Mouse (Mus musculus): Measurements from ENCODE around the gene Il1a. TPM values are rescaled to one million over a fixed set of nuclear protein-coding genes. Genes with fewer than 3 reads are reported as not detected.

The Il1a gene
- polyA plus RNA-seq, 1 experiment from 2014 or later = not detected

DNA sequence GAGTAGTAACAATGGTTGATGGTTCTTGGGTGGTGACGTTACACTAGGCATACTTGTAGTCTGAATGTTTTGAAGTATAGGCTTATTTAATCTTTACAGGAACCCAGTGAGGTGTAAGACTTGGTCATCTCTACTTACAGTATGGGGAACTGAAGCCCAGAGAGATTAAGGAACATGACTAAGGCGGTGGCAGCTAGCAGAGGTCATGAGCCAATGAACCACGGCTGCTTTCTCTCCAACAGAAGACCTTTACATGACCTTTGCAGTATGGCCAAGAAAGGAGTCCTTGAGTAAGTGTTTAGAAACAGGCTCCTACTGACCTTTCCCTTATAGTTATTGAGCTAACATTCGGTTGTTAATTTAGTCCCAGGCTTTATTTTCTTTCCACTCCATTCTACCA lies 3.8 kb downstream of the Il1a start:
- H3K9me3 ChIP-seq = no peaks in the 10 kb centered on the region
- H3K4me1 ChIP-seq = no peaks in the 10 kb centered on the region
- no peak for ATAC-seq (ENCODE audit: insufficient number of reproducible peaks, insufficient read depth, low FRiP score, low TSS enrichment, low read depth)
- WGBS = 69% methylated on average over 4 of the region's 4 CpGs
- H3K36me3 ChIP-seq = no peaks in the 10 kb centered on the region
- H3K27ac ChIP-seq = no peak overlapping the region
- H3K4me2 ChIP-seq = no peak overlapping the region
- no peak overlapping the region for H3K4me3 ChIP-seq
- no peak overlapping the region for H3K9ac ChIP-seq
- no peaks in the 10 kb centered on the region for H3K27me3 ChIP-seq

DNA sequence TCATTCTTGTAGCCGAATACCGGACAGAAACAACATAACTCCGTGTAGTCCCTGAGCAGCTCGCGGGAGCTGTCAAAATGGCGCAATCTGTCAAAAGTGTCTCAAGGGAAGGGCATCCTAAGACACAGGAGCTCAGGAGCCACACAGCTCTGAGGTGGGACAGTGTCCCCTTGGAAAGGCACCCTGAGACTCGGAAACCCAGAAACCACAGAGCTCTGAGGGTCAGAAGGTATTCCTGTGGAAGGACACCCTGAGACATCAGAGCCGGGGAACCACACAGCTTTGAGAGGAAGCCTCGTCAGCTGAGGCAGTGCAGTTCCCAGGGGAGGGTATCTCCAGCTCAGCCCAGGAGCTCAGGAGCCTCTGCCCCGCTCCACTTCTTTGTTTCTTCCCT lies 12.2 kb downstream of the Il1a start:
- Histone ChIP-seq H3K27me3 (no peaks in the 10 kb centered on the region), H3K9me3 (no peaks in the 10 kb centered on the region), H3K4me1 (peaks cover 19% of the 10 kb centered on the region), H3K36me3 (peaks cover 10% of the 10 kb centered on the region), H3K4me2 (peak overlapping the region; percentile 76), H3K9ac (peak overlapping the region; percentile 80), H3K27ac (peak overlapping the region; percentile 90), H3K4me3 (peak overlapping the region; percentile 90)
- WGBS = 3% methylated on average over 10 of the region's 10 CpGs
- ATAC-seq (ENCODE audit: insufficient number of reproducible peaks, insufficient read depth, low FRiP score, low TSS enrichment, low read depth) = peak; percentile 28; the same call in 1 of the 2 replicates

DNA sequence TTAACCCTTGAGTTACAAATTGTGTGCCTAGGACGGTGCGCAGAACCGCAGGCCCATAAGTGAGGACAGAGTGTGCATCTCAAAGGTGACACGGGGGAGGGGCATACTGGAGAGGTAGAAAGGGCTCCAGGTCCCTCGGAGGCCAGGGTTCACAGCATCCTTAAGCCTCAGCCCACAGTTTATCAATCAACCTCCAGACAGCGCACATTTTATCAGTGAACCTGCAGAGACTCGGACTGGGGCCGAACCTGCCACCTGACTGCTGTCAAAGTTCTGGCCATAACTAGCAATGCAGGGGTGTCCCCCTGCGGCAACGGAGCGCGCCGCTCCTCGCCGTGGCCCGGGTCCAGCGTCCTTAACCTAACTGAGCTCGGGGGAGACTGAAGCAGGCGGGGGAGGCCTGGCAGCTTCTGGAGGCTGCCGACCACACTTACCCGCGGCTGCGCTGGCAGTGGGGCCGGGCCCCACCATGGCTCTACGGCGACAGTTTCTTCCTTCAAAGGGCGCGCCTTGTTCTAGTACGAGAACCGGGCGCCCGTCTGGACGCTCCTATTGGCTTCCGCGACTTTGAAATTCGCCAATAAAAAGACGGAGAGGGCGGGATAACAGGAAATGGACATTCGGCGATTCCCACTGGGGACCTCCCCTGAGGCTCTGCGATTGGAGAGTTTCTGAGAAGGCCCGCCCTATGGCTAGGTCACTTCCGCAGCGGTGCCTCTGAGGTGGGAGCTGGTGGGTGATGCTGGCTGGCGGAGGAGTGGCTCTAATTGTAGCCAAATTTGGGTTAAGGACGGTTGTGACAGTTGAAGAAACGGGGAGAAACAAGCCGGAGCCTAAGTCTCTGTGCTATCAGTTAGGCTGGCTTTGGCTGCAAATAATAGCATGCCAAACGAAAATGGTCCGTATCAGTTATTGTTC lies 12.8 kb downstream of the Il1a start, which contains the start of gene Ckap2l:
TSS of gene Ckap2l (minus strand) at position 542 of the 918 bp plus-strand sequence.
- Histone ChIP-seq H3K4me1 (peaks cover 19% of the 10 kb centered on the region), H3K9ac (peak within 1 kb of the TSS; percentile 89), H3K27me3 (no peaks in the 10 kb centered on the region), H3K4me2 (peak within 1 kb of the TSS; percentile 76), H3K4me3 (peak within 1 kb of the TSS; percentile 90), H3K9me3 (no peaks in the 10 kb centered on the region), H3K27ac (peak within 1 kb of the TSS; percentile 90), H3K36me3 (peaks cover 10% of the 10 kb centered on the region)
- under 1% methylated on average over 50 of the region's 50 CpGs for WGBS
- peak; percentile 99 for ATAC-seq (ENCODE audit: insufficient number of reproducible peaks, insufficient read depth, low FRiP score, low TSS enrichment, low read depth)

DNA sequence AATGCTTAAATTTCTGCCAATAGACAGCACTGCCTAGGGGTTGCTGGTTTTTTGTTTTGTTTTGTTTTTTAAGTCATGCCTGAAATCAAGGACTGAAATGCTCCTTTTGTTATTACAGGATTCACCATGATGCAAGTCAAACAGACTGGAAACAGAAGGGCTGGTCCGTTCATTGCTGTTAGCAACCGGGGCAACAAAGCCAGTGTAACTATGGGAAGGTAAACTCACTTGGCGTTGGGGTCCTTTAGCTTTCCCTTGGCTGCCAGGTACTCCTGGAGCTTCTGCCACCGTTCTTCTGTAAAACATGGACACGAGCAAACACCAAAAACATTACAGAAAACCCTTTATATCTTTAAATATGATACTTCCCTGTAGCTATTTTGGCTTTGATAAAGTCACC lies 13.7 kb downstream of the Il1a start:
- Histone ChIP-seq H3K36me3 (peaks cover 13% of the 10 kb centered on the region), H3K27me3 (no peaks in the 10 kb centered on the region), H3K9me3 (no peaks in the 10 kb centered on the region), H3K4me2 (peak overlapping the region; percentile 76), H3K4me1 (peaks cover 19% of the 10 kb centered on the region), H3K27ac (no peak overlapping the region), H3K9ac (peak overlapping the region; percentile 89), H3K4me3 (peak overlapping the region; percentile 90)
- 66% methylated on average over 5 of the region's 5 CpGs for WGBS
- ATAC-seq (ENCODE audit: insufficient number of reproducible peaks, insufficient read depth, low FRiP score, low TSS enrichment, low read depth) = no peak

DNA sequence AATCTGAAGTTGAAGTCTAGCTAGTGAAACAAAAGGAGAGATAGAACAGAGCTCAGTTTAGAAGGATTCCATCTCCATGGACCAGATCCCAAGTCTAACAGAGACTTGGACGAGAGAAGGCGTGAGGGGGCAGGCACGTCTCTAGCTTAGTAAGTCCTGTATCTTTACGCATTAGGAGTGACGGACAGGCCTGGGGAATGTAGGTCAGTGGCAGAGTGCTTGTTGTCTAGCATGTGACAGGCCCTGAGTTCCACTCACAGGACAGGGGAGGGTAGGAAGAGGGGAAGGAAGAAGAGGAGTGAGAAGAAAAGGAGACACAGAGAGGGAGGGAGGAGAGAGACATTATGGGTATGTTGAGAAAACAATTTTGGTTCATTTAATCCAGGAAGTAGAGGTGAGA lies 14.7 kb downstream of the Il1a start:
- WGBS = 91% methylated on average over 5 of the region's 5 CpGs

DNA sequence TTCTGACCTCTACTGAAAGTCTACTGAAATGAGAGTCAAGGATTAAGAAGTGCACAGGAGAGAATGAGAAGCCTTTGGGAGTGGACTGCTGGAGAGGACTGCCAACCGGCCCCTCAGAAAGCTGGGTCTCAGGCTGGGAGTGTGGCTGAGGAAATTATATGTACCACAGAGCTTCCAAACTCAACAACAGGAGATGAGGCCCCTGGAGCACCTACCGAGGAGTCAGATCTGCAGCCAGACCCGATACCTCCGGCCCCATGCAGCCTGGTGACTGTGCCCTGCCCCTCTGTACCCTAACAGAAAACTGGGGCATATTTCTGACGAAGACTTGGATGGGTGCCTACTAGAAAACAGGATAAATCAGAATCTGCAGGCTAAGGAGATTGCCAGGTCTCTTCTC lies 35.9 kb downstream of the Il1a start:
- Histone ChIP-seq H3K4me1 (no peaks in the 10 kb centered on the region), H3K27me3 (no peaks in the 10 kb centered on the region), H3K4me2 (no peak overlapping the region), H3K9ac (no peak overlapping the region), H3K27ac (no peak overlapping the region), H3K36me3 (peaks cover 76% of the 10 kb centered on the region), H3K4me3 (no peak overlapping the region), H3K9me3 (no peaks in the 10 kb centered on the region)
- no peak for ATAC-seq (ENCODE audit: insufficient number of reproducible peaks, insufficient read depth, low FRiP score, low TSS enrichment, low read depth)
- 97% methylated on average over 5 of the region's 5 CpGs for WGBS

More for the DNA sequence above, 14.7 kb downstream of the Il1a start:
- no peaks in the 10 kb centered on the region for H3K27me3 ChIP-seq
- no peak overlapping the region for H3K4me3 ChIP-seq
- H3K27ac ChIP-seq = no peak overlapping the region
- H3K36me3 ChIP-seq = peaks cover 18% of the 10 kb centered on the region
- ATAC-seq (ENCODE audit: insufficient number of reproducible peaks, insufficient read depth, low FRiP score, low TSS enrichment, low read depth) = no peak
- peak overlapping the region; percentile 89; the same call in 1 of the 2 replicates for H3K9ac ChIP-seq
- no peaks in the 10 kb centered on the region for H3K9me3 ChIP-seq
- H3K4me2 ChIP-seq = peak overlapping the region; percentile 76
- H3K4me1 ChIP-seq = peaks cover 19% of the 10 kb centered on the region

DNA sequence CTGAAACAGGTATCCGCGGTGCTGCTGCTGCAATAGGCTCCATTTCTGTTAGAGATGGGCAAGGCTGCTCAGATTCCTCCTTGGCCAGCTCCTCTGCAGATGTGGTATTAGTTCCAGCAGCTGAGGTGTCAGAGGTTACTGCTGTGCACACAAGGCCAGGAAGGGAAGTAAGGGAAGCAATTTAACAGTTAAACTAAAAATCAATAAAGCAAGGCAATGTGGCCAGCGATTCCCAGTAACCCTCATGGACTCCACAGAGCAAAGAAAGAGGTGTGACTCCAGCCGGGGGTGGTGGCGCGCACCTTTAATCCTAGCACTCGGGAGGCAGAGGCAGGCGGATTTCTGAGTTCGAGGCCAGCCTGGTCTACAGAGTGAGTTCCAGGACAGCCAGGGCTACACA lies 39.2 kb downstream of the Il1a start:
- H3K9ac ChIP-seq = no peak overlapping the region
- WGBS = 86% methylated on average over 9 of the region's 9 CpGs
- no peak overlapping the region for H3K27ac ChIP-seq
- H3K4me3 ChIP-seq = no peak overlapping the region
- no peak overlapping the region for H3K4me2 ChIP-seq
- H3K4me1 ChIP-seq = no peaks in the 10 kb centered on the region
- ATAC-seq (ENCODE audit: insufficient number of reproducible peaks, insufficient read depth, low FRiP score, low TSS enrichment, low read depth) = no peak
- H3K27me3 ChIP-seq = no peaks in the 10 kb centered on the region
- H3K9me3 ChIP-seq = 0 out of 2 replicates have a peak, but pooled peaks cover 2% of the 10 kb centered on the region
- peaks cover 88% of the 10 kb centered on the region for H3K36me3 ChIP-seq

DNA sequence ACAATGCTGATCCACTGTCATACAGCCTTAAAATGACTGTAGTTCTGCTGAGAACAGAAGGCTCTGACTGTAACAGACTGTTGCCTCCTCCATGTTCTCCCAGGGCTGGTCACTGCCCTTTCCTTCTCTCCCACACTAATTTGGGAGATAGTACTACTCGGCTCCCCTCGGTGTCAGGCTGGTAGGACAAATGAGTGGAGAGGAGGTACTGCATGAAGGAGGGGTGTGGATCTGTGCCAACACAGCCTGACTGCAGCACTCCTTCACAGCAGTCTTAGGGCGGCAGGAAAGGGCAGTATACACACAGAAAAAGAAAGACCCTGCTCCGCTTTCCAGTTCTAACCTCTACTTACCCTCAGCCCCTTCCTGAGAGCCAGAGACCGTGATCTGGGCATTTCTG lies 39.8 kb downstream of the Il1a start:
- ATAC-seq (ENCODE audit: insufficient number of reproducible peaks, insufficient read depth, low FRiP score, low TSS enrichment, low read depth) = no peak
- no peak overlapping the region for H3K4me3 ChIP-seq
- WGBS = 90% methylated on average over 5 of the region's 5 CpGs
- no peak overlapping the region for H3K27ac ChIP-seq
- H3K9ac ChIP-seq = no peak overlapping the region
- H3K4me1 ChIP-seq = no peaks in the 10 kb centered on the region
- no peak overlapping the region for H3K4me2 ChIP-seq
- H3K27me3 ChIP-seq = no peaks in the 10 kb centered on the region
- H3K36me3 ChIP-seq = peaks cover 83% of the 10 kb centered on the region
- H3K9me3 ChIP-seq = 0 out of 2 replicates have a peak, but pooled peaks cover 2% of the 10 kb centered on the region

DNA sequence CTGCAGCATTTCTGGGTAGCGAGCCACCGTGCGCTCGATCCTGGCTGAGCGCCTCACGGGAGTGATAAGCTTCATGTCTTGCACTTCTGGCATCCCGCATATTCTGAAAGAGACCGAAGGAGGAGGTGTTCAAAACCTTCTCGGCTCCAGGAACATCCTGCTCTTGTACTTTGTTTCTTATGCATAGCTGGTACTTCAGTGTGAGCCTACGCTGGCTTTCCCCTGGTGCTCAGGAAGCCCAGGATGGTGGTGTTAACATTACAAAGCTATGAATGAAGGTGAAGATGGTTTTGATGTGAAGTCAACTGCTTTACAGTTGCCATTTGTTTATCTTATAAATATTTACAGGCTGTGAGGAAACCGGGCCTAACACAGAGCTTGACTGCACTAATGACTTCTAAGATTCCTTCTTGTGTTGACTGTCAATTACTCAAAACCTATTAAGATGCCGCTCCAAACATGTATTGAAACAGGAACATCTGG lies 40.6 kb downstream of the Il1a start:
- Histone ChIP-seq H3K4me1 (no peaks in the 10 kb centered on the region), H3K4me2 (no peak overlapping the region), H3K9me3 (0 out of 2 replicates have a peak, but pooled peaks cover 2% of the 10 kb centered on the region), H3K27me3 (no peaks in the 10 kb centered on the region), H3K4me3 (no peak overlapping the region), H3K9ac (no peak overlapping the region), H3K27ac (no peak overlapping the region), H3K36me3 (peaks cover 76% of the 10 kb centered on the region)
- 96% methylated on average over 12 of the region's 12 CpGs for WGBS
- no peak for ATAC-seq (ENCODE audit: insufficient number of reproducible peaks, insufficient read depth, low FRiP score, low TSS enrichment, low read depth)

DNA sequence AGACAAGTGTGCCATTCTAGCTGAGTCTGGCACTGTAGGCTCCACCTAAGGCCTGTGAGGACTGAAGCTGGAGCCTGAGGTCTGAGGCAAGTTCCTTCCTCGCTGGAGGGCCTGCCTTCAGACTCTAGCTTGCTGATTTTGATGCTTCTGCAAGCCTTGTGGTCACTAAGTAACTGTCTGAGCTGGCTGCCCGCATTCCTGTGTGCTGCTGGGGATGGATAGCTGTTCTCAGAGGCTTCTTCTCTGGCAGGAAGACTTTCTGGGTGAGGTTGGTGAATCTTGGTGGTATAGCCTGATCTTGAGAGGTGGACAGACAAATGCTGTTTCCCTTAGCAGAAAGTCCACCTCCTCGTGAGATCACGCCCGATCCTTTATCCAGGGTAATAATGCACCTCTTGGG lies 42.0 kb downstream of the Il1a start:
- Histone ChIP-seq H3K4me3 (no peak overlapping the region), H3K36me3 (peaks cover 62% of the 10 kb centered on the region), H3K4me2 (no peak overlapping the region), H3K27ac (no peak overlapping the region), H3K27me3 (no peaks in the 10 kb centered on the region), H3K4me1 (no peaks in the 10 kb centered on the region), H3K9ac (no peak overlapping the region), H3K9me3 (0 out of 2 replicates have a peak, but pooled peaks cover 2% of the 10 kb centered on the region)
- 93% methylated on average over 5 of the region's 5 CpGs for WGBS
- no peak for ATAC-seq (ENCODE audit: insufficient number of reproducible peaks, insufficient read depth, low FRiP score, low TSS enrichment, low read depth)

DNA sequence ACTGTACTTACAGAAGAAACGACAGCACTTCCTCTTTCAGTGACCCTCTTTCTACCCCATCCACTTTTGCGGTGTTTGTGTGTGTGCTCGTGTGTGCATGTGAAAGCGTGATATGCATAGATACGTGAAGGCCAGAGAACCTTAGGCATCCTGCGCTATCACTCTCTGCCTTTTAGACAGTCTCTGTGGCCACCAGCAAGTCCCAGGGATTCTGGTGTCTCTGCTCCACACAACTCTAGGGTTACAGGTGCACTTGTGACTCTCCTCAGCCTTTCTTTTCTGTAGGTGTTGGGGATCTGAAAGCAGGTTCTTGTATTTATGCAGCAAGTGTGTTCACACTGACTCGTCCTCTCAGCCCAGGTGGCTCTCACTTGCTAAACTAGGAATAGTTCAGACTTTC lies 44.5 kb downstream of the Il1a start:
- no peak overlapping the region for H3K9ac ChIP-seq
- WGBS = 94% methylated on average over 7 of the region's 7 CpGs

DNA sequence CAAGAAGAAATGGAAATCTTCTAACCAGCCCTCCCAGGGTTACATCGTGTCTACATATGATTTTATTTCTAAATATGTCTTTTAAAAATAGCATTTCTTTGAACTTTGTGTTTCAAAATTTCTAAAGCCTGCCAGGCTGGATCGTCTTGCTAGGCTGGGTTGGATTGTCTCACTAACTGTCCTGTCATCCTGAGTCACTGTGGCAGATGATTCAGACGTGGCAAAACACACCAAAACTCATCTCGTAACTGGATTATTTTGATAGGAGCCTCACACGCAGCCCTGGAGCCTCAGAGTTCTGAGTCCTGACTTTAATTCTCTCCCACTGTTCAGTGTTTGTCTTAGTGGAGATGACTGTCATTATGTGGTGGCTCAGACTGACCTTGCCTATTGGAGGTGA lies 46.7 kb downstream of the Il1a start:
- WGBS = 52% methylated on average over 5 of the region's 5 CpGs
- H3K27me3 ChIP-seq = no peaks in the 10 kb centered on the region
- 0 out of 2 replicates have a peak, but pooled peaks cover 2% of the 10 kb centered on the region for H3K9me3 ChIP-seq
- no peak for ATAC-seq (ENCODE audit: insufficient number of reproducible peaks, insufficient read depth, low FRiP score, low TSS enrichment, low read depth)
- peaks cover 21% of the 10 kb centered on the region for H3K36me3 ChIP-seq
- no peak overlapping the region for H3K4me2 ChIP-seq
- no peak overlapping the region for H3K27ac ChIP-seq
- no peak overlapping the region for H3K4me3 ChIP-seq
- H3K9ac ChIP-seq = no peak overlapping the region
- peaks cover 3% of the 10 kb centered on the region; the same call in 1 of the 2 replicates for H3K4me1 ChIP-seq

More for the DNA sequence above, 44.5 kb downstream of the Il1a start:
- H3K4me2 ChIP-seq = no peak overlapping the region
- no peak for ATAC-seq (ENCODE audit: insufficient number of reproducible peaks, insufficient read depth, low FRiP score, low TSS enrichment, low read depth)
- no peak overlapping the region for H3K4me3 ChIP-seq
- H3K27me3 ChIP-seq = no peaks in the 10 kb centered on the region
- no peak overlapping the region for H3K27ac ChIP-seq
- no peaks in the 10 kb centered on the region for H3K4me1 ChIP-seq
- 0 out of 2 replicates have a peak, but pooled peaks cover 2% of the 10 kb centered on the region for H3K9me3 ChIP-seq
- peaks cover 43% of the 10 kb centered on the region for H3K36me3 ChIP-seq

All from embryonic facial prominence, embryonic 13.5 days (tissue).